Mouse (Mus musculus): ENCODE data around the gene D630023F18Rik.

Gene D630023F18Rik

GRCm38 (mm10) chr1:65122574-65123372 lies at the start of gene D630023F18Rik:
TSS of gene D630023F18Rik (minus strand) at chr1:65123214.
- no peak for DNase-seq (ENCODE audit: low spot score)

GRCm38 (mm10) chr1:65171579-65171978 lies 48.6 kb upstream of the D630023F18Rik start:
- DNase-seq (ENCODE audit: low spot score), result no peak

GRCm38 (mm10) chr1:65169947-65170346 lies 46.9 kb upstream of the D630023F18Rik start:
- no peak for DNase-seq (ENCODE audit: low spot score)

GRCm38 (mm10) chr1:65169536-65169935 lies 46.5 kb upstream of the D630023F18Rik start:
- DNase-seq (ENCODE audit: low spot score), result no peak

GRCm38 (mm10) chr1:65167496-65167895 lies 44.5 kb upstream of the D630023F18Rik start:
- DNase-seq (ENCODE audit: low spot score), result no peak

- no peak for DNase-seq (ENCODE audit: low spot score)
Measured at GRCm38 (mm10) chr1:65162210-65162609, 39.2 kb upstream of the D630023F18Rik start.

- DNase-seq (ENCODE audit: low spot score), result no peak
Measured at GRCm38 (mm10) chr1:65156111-65156510, 33.1 kb upstream of the D630023F18Rik start.

GRCm38 (mm10) chr1:65154814-65155213 lies 31.8 kb upstream of the D630023F18Rik start:
- DNase-seq (ENCODE audit: low spot score), result no peak

- DNase-seq (ENCODE audit: low spot score), result no peak
Measured at GRCm38 (mm10) chr1:65147971-65148370, 25.0 kb upstream of the D630023F18Rik start.

- no peak for DNase-seq (ENCODE audit: low spot score)
Measured at GRCm38 (mm10) chr1:65147326-65147725, 24.3 kb upstream of the D630023F18Rik start.

GRCm38 (mm10) chr1:65146601-65147000 lies 23.6 kb upstream of the D630023F18Rik start:
- no peak for DNase-seq (ENCODE audit: low spot score)

GRCm38 (mm10) chr1:65144783-65145182 lies 21.8 kb upstream of the D630023F18Rik start:
- no peak for DNase-seq (ENCODE audit: low spot score)

GRCm38 (mm10) chr1:65137560-65137959 lies 14.5 kb upstream of the D630023F18Rik start:
- DNase-seq (ENCODE audit: low spot score), result no peak

- no peak for DNase-seq (ENCODE audit: low spot score)
Measured at GRCm38 (mm10) chr1:65132833-65133232, 9.8 kb upstream of the D630023F18Rik start.

- no peak for DNase-seq (ENCODE audit: low spot score)
Measured at GRCm38 (mm10) chr1:65131671-65132070, 8.7 kb upstream of the D630023F18Rik start.

GRCm38 (mm10) chr1:65130226-65130625 lies 7.2 kb upstream of the D630023F18Rik start:
- no peak for DNase-seq (ENCODE audit: low spot score)

GRCm38 (mm10) chr1:65129634-65130180 lies 6.7 kb upstream of the D630023F18Rik start:
- DNase-seq (ENCODE audit: low spot score), result no peak

- DNase-seq (ENCODE audit: low spot score), result no peak
Measured at GRCm38 (mm10) chr1:65119438-65119837, 3.6 kb downstream of the D630023F18Rik start, which contains the start of gene Gm28845. TSS of gene Gm28845 (minus strand) at chr1:65119558.

GRCm38 (mm10) chr1:65118150-65118913 lies 4.7 kb downstream of the D630023F18Rik start:
- DNase-seq (ENCODE audit: low spot score), result no peak

GRCm38 (mm10) chr1:65113536-65114172 lies 9.4 kb downstream of the D630023F18Rik start:
- DNase-seq (ENCODE audit: low spot score), result no peak

GRCm38 (mm10) chr1:65112807-65113196 lies 10.2 kb downstream of the D630023F18Rik start:
- DNase-seq (ENCODE audit: low spot score), result no peak
